Mouse (Mus musculus) megakaryocyte, adult 5-6 weeks (primary cell): ENCODE measurements around the gene Maneal. TPM values are rescaled to one million over a fixed set of nuclear protein-coding genes. Genes with fewer than 3 reads are reported as not detected.

Experiments used
- ATAC-seq: 2 replicates; pipeline ENCODE4 v1.8.0; 2016; ENCODE audit warnings: mild to moderate bottlenecking, inconsistent platforms; ENCODE audit not compliant: poor library complexity, severe bottlenecking
- total RNA-seq, 2 experiments: library from RNA; stranded (forward) in 1 of 2; stranded (reverse) in 1 of 2; fragments of 153-499, 151-499 nt in 1 of 2; fragments of 221-1000, 200-1000 nt in 1 of 2; gene quantifications; 2 replicates each; pipeline versions ENCODE4 v1.2.3 to v1.2.4; 2015 to 2017

Maneal gene
- total RNA-seq (2015), result 0.93 TPM in 1 of 2 replicates, not detected in the other
- not detected in 2 replicates for total RNA-seq (2017)

DNA sequence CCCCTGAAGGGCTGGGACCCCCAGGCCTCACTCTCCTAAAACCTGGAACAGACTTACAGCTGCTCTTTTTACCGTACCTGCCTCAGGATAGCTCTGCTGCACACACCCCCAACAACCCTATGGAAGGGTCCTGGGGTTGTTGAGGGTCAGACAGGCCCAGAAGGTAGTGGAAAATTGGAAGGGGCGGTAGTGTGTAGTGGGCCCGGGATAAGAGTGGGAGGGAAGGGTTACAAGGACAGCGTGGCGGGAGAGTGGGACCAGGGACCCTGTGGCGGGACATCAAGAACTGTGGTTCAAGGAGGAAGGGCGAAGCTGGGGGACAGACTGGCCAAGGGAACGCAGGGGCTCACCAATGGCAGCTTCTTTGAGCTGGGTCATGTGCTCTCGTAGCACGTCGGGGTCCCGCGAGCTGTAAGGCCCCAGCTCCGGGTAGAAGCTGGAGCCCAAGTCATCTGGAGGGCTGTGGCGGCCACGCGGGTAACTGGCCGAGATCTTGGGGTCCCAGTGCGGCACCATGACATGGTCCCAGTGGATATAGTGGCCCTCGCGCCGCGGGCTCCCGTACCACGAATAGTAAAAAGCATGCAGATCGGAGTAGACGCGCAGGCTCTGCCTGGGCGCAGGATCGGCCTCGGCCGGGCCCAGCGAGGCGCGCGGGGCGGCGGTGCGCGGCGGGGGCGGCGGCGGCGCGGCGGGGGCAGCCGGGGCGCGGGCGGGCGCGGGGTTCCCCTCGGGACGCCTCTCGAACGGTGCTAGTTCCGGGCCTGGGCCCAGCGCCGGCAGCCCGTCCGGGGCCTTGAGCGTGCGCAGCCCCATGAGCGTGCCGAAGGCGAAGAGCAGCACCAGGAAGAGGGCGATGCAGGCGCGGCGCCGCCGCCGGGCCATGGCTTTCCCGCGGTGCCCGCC, at the start of gene Maneal:
TSS of gene Maneal (minus strand) at position 889 of the 906 bp plus-strand sequence.
- ATAC-seq, result no peak

DNA sequence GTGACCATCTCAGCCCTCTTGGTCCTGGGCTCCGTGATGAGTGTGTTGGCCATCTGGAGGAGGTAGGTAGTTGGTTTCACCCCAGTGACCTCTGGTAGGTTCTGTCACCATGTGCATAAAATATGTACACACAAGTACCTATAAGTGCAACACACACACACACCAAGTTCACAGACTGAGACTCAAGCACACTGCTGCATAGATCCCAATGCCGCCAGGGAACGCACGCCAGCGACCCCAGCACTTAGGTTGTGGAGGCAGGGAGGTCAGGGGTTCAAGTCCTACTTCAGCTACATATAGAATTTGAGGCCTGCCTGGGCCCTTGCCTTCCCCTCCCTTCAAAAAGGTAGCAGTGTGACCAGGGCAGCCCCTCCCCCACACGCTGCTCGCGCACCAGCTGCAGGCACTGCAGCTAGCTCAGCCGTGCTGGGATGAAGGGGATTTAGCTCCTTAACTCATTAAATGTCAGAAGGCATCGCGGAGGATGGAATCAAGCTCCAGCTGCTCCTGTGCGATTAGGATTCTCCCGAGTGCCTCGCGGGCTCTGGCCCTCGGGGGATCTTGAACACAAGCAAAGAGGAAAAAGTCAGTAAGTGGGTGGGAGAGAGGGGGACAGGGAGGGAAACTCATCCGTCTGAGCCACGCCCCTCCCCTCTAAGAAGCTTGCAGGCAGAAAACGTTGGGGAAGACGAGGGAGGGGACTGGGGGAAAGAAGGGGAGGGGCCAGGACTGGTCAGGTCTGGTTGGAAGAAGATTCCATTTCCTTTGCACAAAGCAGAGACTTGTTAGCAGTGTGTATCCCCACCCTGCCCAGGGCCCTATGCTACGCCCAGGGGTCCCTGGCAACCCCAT, 44.2 kb upstream of the Maneal start:
- ATAC-seq, result no peak

- no peak for ATAC-seq
Measured at GRCm38 (mm10) chr4:124905417-124905816, 43.4 kb upstream of the Maneal start.

DNA sequence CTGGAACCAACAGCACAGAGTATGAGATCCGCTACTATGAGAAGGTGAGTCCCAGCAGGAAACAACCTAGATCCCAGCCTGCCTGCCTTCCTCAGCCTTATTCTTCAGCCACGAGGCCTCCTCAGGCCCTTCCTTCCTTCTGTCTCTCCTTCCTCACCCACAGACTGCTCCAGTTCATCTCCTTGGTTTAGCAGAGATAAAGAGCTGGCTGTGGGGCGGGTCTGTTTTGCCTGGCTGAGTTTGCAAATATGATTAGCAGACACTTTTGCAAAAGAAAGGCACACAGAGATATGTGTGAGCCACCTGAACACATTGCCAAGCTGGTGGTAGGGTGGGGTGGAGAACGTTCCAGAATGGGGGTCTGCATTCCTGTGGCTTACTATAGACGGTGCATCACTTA, 37.9 kb upstream of the Maneal start:
- ATAC-seq, result no peak

DNA sequence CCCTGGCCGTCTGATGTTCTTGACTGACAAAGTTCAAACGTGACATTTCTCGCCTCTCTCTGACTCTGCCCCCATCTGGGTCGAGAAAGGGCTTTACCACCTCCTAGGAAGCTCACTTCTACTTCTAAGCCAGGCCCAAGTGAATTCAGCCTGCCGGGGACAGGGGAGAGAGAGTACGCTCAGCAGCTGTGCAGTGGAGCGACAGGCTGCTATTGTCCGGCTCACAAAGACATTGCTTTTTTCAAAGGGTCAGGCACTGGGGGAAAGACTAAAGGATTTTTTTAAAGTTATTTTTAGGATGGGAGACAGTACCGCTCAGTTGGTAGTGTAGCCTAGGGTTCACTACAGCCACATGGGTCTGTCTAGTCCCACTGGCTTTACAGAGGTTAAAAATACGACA, 36.5 kb upstream of the Maneal start:
- no peak for ATAC-seq

DNA sequence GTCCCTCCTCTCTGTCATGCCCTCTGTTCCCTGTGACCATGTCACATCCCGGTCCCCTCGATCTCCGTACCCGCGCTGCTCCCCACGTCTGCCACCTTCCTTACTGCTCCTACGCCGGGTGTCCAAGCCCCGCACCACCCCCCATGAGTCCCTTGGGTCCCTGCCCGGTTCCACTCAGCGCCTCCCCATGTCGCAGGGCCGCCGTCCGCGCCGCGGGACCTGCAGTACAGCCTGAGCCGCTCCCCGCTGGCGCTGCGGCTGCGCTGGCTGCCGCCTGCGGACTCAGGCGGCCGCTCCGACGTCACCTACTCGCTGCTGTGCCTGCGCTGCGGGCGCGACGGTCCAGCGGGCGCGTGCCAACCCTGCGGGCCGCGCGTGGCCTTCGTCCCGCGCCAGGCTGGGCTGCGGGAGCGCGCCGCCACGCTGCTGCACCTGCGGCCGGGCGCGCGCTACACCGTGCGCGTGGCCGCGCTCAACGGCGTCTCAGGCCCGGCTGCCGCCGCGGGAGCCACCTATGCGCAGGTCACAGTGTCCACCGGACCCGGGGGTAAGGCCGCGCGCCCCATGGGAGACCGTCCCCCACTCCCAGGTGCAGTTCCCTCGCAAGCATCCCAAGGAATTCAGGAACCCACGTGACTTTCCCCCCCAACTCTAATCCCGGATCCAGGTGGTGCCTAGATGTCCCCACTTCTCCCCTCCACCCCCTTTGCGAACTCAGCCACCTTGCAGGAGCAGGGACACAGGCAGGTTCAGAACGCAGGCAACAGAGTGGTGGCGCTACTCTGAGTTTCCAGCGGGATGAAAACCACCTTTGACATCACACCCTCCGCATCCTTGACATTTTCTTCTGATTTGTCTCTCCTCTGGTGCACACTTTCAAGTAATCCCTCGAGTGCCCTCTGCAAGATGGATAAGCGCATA, 32.8 kb upstream of the Maneal start:
- no peak for ATAC-seq

GRCm38 (mm10) chr4:124893769-124894168, 31.8 kb upstream of the Maneal start:
- ATAC-seq, result no peak

DNA sequence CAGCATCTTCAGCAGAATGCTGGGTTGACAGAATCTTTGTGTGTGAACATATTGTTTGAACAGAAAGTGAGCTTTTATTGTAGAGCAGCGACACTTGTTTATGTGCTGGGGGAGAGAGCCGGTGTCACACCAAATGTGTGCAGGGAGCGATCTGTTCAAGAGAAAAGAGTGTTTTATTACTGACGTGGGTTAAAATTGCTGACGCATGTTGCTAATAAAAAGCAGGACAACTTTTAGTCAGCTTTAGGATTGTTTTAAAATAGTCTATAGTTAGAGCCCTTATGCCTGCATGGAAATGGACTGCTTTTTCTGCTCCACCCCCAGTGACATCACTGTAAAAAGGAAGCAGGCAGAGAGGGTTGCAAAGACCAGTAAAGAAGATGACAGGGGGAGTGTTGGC, 28.9 kb upstream of the Maneal start:
- no peak for ATAC-seq

GRCm38 (mm10) chr4:124889935-124890334, 28.0 kb upstream of the Maneal start:
- no peak for ATAC-seq

DNA sequence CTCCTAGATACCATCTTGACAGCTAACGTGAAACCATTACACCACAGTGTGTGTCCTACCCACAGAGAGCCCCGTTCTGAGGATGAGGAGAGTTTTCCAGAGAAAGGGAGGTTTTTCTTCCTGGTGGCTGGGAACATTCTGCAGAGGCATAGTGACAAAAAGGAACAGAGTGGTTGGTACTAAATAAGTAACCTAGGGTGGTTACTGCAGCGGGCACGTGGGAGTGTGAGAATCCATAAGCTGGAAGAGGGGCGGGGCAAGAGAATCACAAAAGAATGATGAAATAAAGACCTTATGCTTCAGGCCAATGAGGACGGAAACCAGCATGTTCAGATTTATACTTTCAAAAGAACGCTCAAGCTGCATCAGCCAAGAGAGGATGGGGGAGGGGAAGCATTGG, 26.7 kb upstream of the Maneal start:
- no peak for ATAC-seq

DNA sequence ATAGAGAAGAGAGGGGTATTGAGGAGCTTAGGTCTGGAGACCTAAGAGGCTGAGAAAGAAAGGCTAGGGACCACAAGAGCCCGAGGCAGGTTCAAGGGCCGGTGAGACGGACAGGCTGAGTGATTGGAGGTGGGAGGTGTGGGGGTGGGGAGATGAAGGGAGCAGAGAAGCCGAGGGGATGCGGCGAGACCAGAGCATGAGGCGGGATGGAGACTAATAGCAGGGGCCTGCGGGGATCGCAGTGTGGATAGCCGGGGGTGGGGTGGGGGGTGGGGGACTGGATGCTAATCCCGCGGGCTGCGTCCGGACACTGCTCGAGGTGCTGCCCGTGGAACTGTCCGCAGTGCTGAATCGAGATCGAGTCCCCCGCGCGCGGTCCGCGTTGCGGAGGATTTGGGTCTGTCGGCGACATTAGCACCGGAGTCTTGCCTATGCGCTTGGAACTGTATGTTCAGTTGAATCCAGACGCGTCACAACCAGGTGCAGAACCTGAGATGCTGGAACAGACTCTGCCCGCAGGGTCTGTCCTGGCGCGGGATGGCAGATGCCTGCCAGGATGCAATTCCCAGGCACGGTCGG, 20.3 kb upstream of the Maneal start:
- no peak for ATAC-seq

DNA sequence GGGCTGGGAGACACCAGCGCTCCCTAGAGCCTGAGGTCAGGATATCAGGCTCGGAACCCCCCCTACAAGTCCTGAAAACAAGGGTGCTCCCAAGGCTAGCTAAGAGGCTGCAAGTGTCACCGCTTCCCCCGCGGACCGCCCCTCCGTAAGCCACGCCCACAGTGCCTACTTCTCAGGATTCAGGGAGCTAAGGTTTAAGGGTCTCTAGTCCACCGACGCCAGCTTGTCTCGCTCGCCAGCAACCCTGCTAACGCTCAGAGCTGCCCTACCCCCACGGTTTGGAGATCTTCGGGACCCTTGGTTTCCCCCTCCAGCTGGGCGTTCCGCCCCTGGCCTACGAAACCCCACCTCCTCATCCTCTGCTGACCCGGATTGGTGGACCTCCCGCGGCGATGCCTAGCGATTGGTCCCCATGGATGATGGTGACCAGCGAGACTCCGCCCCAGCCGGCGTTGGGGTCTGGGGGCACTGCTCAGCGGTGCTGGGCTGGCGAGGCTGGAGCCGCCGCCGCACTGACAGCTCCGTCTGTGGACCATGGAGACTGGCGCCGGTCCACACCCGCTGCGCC, 19.5 kb upstream of the Maneal start:
- no peak for ATAC-seq

GRCm38 (mm10) chr4:124880599-124880998, 18.6 kb upstream of the Maneal start, which contains the start of gene Epha10:
TSS of gene Epha10 (plus strand) at chr4:124880899.
- no peak for ATAC-seq

DNA sequence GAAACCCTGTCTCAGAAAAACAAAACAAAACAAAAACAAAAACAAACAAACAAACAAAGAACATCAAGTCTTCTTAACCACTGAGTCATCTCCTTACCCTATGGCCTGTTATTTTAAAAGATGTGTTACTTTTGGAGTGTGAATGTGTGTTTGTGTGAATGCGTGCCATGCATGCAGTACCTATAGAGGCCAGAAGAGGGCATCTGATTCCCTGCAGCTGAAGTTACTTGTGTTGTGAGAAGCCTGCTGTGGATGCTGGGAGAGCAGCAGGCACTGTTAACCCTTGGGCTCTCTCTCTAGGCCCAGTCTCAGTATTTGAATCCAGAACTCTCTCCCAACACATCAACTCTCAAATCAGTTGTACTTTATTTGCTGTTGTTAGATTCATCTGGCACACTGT, 10.7 kb upstream of the Maneal start:
- no peak for ATAC-seq

DNA sequence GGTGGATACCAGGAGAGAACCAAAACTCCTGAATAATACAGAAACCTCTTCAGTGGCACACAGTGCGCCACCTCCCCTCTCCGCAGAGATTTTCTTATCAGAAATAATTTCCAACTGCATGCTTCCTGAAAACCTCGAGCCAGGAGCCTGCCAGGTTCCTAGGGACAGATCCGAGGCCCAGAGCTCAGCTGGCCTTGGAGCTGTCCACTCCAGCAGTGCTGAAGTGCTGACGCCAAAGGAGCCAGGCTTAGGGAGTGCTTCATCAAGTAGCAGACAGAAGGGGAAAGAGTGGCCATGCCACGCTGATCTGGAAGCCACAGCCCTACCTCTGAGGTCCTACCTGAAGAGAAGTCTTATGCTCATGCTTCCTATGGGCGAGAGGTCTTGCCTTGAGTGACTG, 1.5 kb downstream of the Maneal start:
- ATAC-seq, result peak; percentile 56; the same call in 1 of the 2 replicates

DNA sequence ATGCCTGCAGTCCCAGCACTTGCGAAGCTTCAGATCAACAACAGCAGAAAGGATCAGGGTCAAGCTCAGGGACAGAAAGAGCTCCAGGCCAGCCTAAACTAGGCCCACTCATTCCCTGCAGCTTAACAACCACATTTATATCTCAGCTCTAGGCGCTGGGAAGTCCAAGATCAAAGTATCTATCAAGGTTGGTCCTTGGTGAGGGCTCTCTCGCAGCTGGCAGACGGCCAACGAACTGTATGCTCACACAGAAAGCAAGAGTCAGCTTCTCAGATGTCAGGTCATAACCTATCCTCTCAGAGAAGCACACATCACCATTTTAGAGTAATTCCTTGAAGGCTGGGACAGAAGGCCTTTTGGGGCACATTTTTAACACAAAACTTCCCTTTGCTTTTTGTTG, 3.6 kb downstream of the Maneal start:
- ATAC-seq, result no peak

GRCm38 (mm10) chr4:124856294-124856693, 5.7 kb downstream of the Maneal start:
- no peak for ATAC-seq

DNA sequence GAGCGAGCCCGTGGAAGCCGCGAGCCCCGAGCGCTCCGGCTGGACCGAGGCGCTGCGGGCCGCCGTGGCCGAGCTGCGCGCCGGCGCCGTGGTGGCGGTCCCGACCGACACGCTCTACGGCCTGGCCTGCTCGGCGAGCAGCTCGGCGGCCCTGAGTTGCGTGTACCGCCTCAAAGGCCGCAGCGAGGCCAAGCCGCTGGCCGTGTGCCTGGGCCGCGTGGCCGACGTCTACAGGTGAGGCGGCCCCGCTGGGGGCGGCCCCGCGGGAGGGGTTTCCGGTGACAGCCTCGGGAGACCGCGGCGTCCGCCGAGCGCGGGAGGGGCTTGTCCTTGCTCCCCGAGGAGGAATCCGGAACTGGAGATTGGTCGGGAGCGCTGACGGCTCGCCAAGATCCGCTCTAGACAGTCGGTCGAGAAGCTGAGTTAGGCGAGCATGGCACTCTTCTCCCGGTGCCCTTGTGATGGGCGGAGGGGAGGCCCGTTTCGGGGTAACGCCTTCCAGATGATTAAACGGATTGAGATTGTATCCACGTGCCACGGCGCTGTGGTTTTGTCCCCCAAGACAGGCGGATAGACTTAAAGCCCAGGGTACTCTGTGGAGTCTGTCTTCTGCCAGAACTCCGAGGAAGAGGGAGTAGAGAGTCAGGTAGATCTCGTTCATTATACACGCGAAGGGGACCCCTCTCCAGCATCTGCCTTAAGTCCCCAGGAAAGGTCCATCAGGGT, 10.9 kb downstream of the Maneal start, which contains the start of gene 1110065P20Rik:
TSS of gene 1110065P20Rik (minus strand) at position 264 of the 726 bp plus-strand sequence.
- ATAC-seq, result peak; percentile 64
